In the genomic region with DNA sequence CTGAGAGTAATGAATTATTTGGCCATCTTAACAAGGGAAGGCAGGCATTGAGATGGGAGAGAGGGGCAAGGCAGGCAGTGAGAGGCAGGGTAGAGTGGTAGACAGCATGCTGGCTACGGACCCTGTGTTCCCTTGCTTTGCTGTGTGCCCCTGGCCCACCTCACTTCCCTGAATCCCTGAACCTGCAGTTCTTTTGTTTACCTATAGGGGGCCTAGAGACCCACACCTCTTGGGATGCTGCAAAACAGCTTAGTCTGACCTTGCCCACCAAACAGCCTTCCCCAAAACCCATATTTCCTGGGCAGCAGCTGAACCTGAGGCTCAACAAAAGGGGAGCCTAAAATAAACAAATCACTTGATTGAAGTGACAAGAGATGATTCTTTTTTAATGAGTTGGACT, we compare ENCODE assay signal across 9 mouse cellular contexts. TPM values are rescaled to one million over a fixed set of nuclear protein-coding genes. Genes with fewer than 3 reads are reported as not detected.
A peak's percentile ranks its signal among the peaks of the same experiment; 100 is the strongest.
DNase-seq lines count a peak whose midpoint lies in the region; ATAC-seq and TF ChIP-seq lines count a peak whose summit lies in the region.
"Had no signal": no experiment of that assay in that cellular context is flagged by ENCODE, and none has a peak within 500 bp of the region (broad histone marks: within the 10 kb centered on the region; RNA-seq: fewer than 3 reads in every experiment).

No protein-coding gene starts in this region.

- no peaks in the 10 kb centered on the region for H3K27me3 ChIP-seq in cerebellum, adult 2 months (ENCODE audit: control insufficient read depth, insufficient read depth, low read length)
- H3K27me3 ChIP-seq in midbrain, embryonic 10.5 days (ENCODE audit: low read depth, poor library complexity, severe bottlenecking), result no peaks in the 10 kb centered on the region
- no peaks in the 10 kb centered on the region for H3K27me3 ChIP-seq in midbrain, embryonic 16.5 days (ENCODE audit: control insufficient read depth, insufficient read depth, low read depth, low read length)
- H3K27me3 ChIP-seq in kidney, embryonic 15.5 days, result no peaks in the 10 kb centered on the region

- no peak overlapping the region for H3K27ac ChIP-seq in cerebellum, adult 2 months (ENCODE audit: insufficient read depth, low read length)
- no peak overlapping the region for H3K27ac ChIP-seq in midbrain, embryonic 10.5 days (replicated peaks)
- no peak overlapping the region for H3K27ac ChIP-seq in midbrain, embryonic 16.5 days (ENCODE audit: low read length)
- no peak overlapping the region for H3K27ac ChIP-seq in olfactory bulb, adult 2 months (ENCODE audit: insufficient read depth, low read depth, low read length)
- no peak overlapping the region for H3K27ac ChIP-seq in kidney, embryonic 15.5 days

- no peak overlapping the region for H3K4me2 ChIP-seq in midbrain, embryonic 16.5 days (ENCODE audit: low read length)
- no peak overlapping the region for H3K4me2 ChIP-seq in kidney, embryonic 15.5 days

- no peak for TF ChIP-seq POLR2A in cerebellum, adult 2 months (IDR thresholded peaks at IDR 0.05; ENCODE audit: borderline replicate concordance, insufficient read depth, low read length)
- no peak for TF ChIP-seq POLR2A in olfactory bulb, adult 2 months (IDR thresholded peaks at IDR 0.05; ENCODE audit: insufficient read depth, low read depth, low read length)

- no peak overlapping the region for H3K4me3 ChIP-seq in cerebellum, adult 2 months (replicated peaks; ENCODE audit: insufficient read depth, low read depth, low read length)
- no peak overlapping the region for H3K4me3 ChIP-seq in midbrain, embryonic 10.5 days
- no peak overlapping the region for H3K4me3 ChIP-seq in midbrain, embryonic 16.5 days (ENCODE audit: low read depth, low read length)
- H3K4me3 ChIP-seq in olfactory bulb, adult 2 months (ENCODE audit: insufficient read depth, low read depth, low read length), result no peak overlapping the region
- no peak overlapping the region for H3K4me3 ChIP-seq in kidney, embryonic 15.5 days (replicated peaks)

- H3K9me3 ChIP-seq in midbrain, embryonic 10.5 days (replicated peaks), result no peaks in the 10 kb centered on the region
- no peaks in the 10 kb centered on the region for H3K9me3 ChIP-seq in midbrain, embryonic 16.5 days (replicated peaks; ENCODE audit: control insufficient read depth, low read length, poor library complexity, severe bottlenecking)
- H3K9me3 ChIP-seq in kidney, embryonic 15.5 days (replicated peaks), result no peaks in the 10 kb centered on the region

- no peak for DNase-seq in cerebellum, adult 2 months
- no peak for DNase-seq in cerebellum, postnatal 36 days
- DNase-seq in midbrain, embryonic 10.5 days (ENCODE audit: low spot score), result peak; percentile 33
- peak; percentile 55 for DNase-seq in forelimb bud, embryonic 11.5 days (ENCODE audit: low read depth, low spot score)
- no peak for DNase-seq in adrenal gland, postnatal 25 days

- WGBS in cerebellum, adult 2 months, result 78% methylated on average over 1 of the region's 1 CpGs
- WGBS in midbrain, embryonic 10.5 days, result 95% methylated on average over 1 of the region's 1 CpGs
- 57% methylated on average over 1 of the region's 1 CpGs for WGBS in midbrain, embryonic 16.5 days
- WGBS in olfactory bulb, adult 2 months, result 63% methylated on average over 1 of the region's 1 CpGs
- WGBS in kidney, embryonic 15.5 days, result 63% methylated on average over 1 of the region's 1 CpGs

- ATAC-seq in midbrain, embryonic 16.5 days, result no peak
- ATAC-seq in kidney, embryonic 15.5 days (replicated peaks; ENCODE audit: low FRiP score), result no peak

- peak; percentile 55; the same call in 1 of the 2 replicates for TF ChIP-seq CTCF in cerebellum, adult 2 months (IDR thresholded peaks at IDR 0.05; ENCODE audit: borderline replicate concordance, insufficient read depth, low read depth, low read length)
- 0 out of 2 replicates have a peak, but pooled peaks have one; percentile 23 for TF ChIP-seq CTCF in olfactory bulb, adult 2 months (IDR thresholded peaks at IDR 0.05; ENCODE audit: insufficient read depth, low read depth, low read length)

- H3K9ac ChIP-seq in midbrain, embryonic 16.5 days (ENCODE audit: low read depth, low read length), result no peak overlapping the region
- H3K9ac ChIP-seq in kidney, embryonic 15.5 days, result no peak overlapping the region

- H3K4me1 ChIP-seq in cerebellum, adult 2 months (ENCODE audit: control insufficient read depth, insufficient read depth, low read length), result peaks cover 32% of the 10 kb centered on the region
- no peaks in the 10 kb centered on the region for H3K4me1 ChIP-seq in midbrain, embryonic 10.5 days
- H3K4me1 ChIP-seq in midbrain, embryonic 16.5 days (ENCODE audit: control insufficient read depth, insufficient read depth, low read length), result no peaks in the 10 kb centered on the region
- no peaks in the 10 kb centered on the region for H3K4me1 ChIP-seq in olfactory bulb, adult 2 months (ENCODE audit: control insufficient read depth, insufficient read depth, low read length)
- no peaks in the 10 kb centered on the region for H3K4me1 ChIP-seq in kidney, embryonic 15.5 days

- peaks cover 78% of the 10 kb centered on the region for H3K36me3 ChIP-seq in midbrain, embryonic 10.5 days
- peaks cover 41% of the 10 kb centered on the region for H3K36me3 ChIP-seq in midbrain, embryonic 16.5 days (ENCODE audit: control insufficient read depth, insufficient read depth, low read length)
- H3K36me3 ChIP-seq in kidney, embryonic 15.5 days, result peaks cover 74% of the 10 kb centered on the region

RNA-seq across cellular contexts. Expression of a gene that starts 12.1 kb away (rescaled TPM):
- 20.7 and 21.4 TPM in 2 replicates for polyA plus RNA-seq in cerebellum, adult 2 months (2012; rRNA removed)
- polyA plus RNA-seq in midbrain, embryonic 10.5 days (2016; fragmentation: Nextera tagmentation; extraction: Ambion mirVana), result 35.0 and 39.5 TPM in 2 replicates
- polyA plus RNA-seq in midbrain, embryonic 16.5 days (2015; fragmentation: Nextera tagmentation; extraction: Ambion mirVana), result 94.0 and 95.6 TPM in 2 replicates
- polyA plus RNA-seq in olfactory bulb, adult 2 months (2012; ENCODE audit: insufficient read depth, insufficient read length, low replicate concordance, missing spikeins), result not detected in 2 replicates
- 9.3 and 9.6 TPM in 2 replicates for total RNA-seq in adrenal gland, postnatal 25 days (2021)
- 21.2 and 23.7 TPM in 2 replicates for polyA plus RNA-seq in kidney, embryonic 15.5 days (2015; fragmentation: Nextera tagmentation; extraction: Ambion mirVana)

RNA-seq across cellular contexts. Expression of a gene that starts 56.5 kb away (rescaled TPM):
- 30.5 and 32.1 TPM in 2 replicates for polyA plus RNA-seq in cerebellum, adult 2 months (2012; rRNA removed)
- polyA plus RNA-seq in midbrain, embryonic 10.5 days (2016; fragmentation: Nextera tagmentation; extraction: Ambion mirVana), result 9.6 and 11.4 TPM in 2 replicates
- 9.6 and 12.6 TPM in 2 replicates for polyA plus RNA-seq in midbrain, embryonic 16.5 days (2015; fragmentation: Nextera tagmentation; extraction: Ambion mirVana)
- polyA plus RNA-seq in olfactory bulb, adult 2 months (2012; ENCODE audit: insufficient read depth, insufficient read length, low replicate concordance, missing spikeins), result not detected in 2 replicates
- 25.4 and 29.5 TPM in 2 replicates for total RNA-seq in adrenal gland, postnatal 25 days (2021)
- 12.2 and 13.8 TPM in 2 replicates for polyA plus RNA-seq in kidney, embryonic 15.5 days (2015; fragmentation: Nextera tagmentation; extraction: Ambion mirVana)

RNA-seq across cellular contexts. Expression of a gene that starts 56.9 kb away (rescaled TPM):
- 0.25 and 0.98 TPM in 2 replicates for polyA plus RNA-seq in cerebellum, adult 2 months (2012; rRNA removed)
- 0.22 and 0.23 TPM in 2 replicates for polyA plus RNA-seq in midbrain, embryonic 10.5 days (2016; fragmentation: Nextera tagmentation; extraction: Ambion mirVana)
- polyA plus RNA-seq in midbrain, embryonic 16.5 days (2015; fragmentation: Nextera tagmentation; extraction: Ambion mirVana), result 0.77 and 0.93 TPM in 2 replicates
- not detected in 2 replicates for polyA plus RNA-seq in olfactory bulb, adult 2 months (2012; ENCODE audit: insufficient read depth, insufficient read length, low replicate concordance, missing spikeins)
- total RNA-seq in adrenal gland, postnatal 25 days (2021), result not detected in 2 replicates
- polyA plus RNA-seq in kidney, embryonic 15.5 days (2015; fragmentation: Nextera tagmentation; extraction: Ambion mirVana), result 0.13 and 0.14 TPM in 2 replicates
- total RNA-seq: heart, adult 18-20 months had no signal

Comparison
In these comparisons a context has a peak if more than half of its experiments do, and no peak if none do; other contexts are left out.
1. DNase-seq: peak in midbrain, embryonic 10.5 days (single experiment) and forelimb bud, embryonic 11.5 days (single experiment); none in cerebellum, adult 2 months (0 of 2), cerebellum, postnatal 36 days (0 of 2) and adrenal gland, postnatal 25 days (single experiment).
2. RNA of a gene that starts 12.1 kb away (polyA plus RNA-seq): 94.0 to 95.6 TPM in midbrain, embryonic 16.5 days, 35.0 to 39.5 TPM in midbrain, embryonic 10.5 days, 21.2 to 23.7 TPM in kidney, embryonic 15.5 days and 20.7 to 21.4 TPM in cerebellum, adult 2 months; not detected in olfactory bulb, adult 2 months; every median in the first group is over 10 times any median in the second.